Mouse (Mus musculus) gonadal fat pad, adult 2 months (tissue): ENCODE results near the gene Ror2. TPM values are rescaled to one million over a fixed set of nuclear protein-coding genes. Genes with fewer than 3 reads are reported as not detected.
"Not testable (repeated sequence)": the region's sequence is repeated elsewhere in the genome, so short reads cannot be mapped to it uniquely, and the experiment has no call there.

Source experiments
- DNase-seq: peaks from one replicate; pipeline ENCODE4 v3.0.0-alpha.2; 2012; ENCODE audit warnings: low read depth
- polyA plus RNA-seq: library from polyadenylated mRNA; depleted of rRNA; stranded (reverse); fragments of >200 nt; gene quantifications from 2 replicates; pipeline ENCODE4 v1.2.3, GENCODE M21; 2012; rRNA removed

The Ror2 gene
- polyA plus RNA-seq = 1.8 TPM in 2 replicates

DNA sequence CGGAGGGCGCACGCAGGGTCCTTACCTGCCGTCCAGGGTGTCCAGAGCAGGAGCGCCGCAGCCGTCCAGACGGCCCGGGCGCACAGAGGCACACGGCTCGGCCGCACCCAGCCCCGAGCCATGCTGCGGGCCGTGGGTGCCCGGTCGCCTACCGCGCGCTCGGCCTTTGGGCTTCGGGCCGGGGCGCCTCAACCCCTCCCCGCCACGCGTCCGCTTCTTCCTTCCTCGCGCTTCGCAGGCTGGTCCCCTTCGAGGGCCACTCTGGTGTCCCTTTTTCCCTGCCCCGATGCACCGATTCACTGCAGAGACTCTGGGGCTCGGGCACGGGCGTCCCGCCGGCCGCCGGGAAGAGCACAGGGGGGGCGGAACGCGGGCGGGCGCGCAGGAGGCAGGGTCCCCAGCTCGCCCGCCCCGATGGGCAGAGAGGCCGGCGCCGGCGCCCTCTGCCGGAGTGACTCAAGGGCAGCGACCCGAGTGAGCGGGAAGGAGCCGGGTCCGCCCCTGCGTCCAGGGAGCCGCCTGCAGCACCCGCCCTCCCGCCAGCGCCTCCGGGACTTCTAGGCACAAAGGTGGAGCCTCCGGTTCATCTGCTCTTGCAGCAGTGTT is at the start of gene Ror2:
Gene Ror2, minus strand, starts transcription at position 369 of the 606 bp plus-strand sequence.
- DNase-seq = no peak

DNA sequence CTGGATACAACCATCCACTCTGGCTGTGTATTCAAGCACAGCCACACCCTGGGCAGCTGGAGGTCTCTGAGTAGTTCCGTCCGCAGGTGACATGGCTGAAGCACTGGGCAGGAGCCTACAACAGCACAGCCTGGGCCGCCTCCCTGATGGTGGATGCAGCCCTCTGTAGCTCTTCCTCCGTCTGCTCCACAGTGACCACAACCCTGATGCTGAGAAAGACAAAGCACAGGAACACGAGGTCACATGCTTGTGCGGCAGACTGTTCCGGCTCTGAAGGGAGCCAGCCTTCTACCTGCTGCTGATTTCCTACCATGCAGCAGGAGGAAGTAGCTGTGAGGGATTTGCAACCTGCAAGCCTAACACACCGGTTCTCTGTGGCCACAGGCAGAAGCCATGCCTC is 47.8 kb upstream of the Ror2 start:
- no peak for DNase-seq

GRCm38 (mm10) chr13:53330246-53330645 is 44.3 kb upstream of the Ror2 start:
- no peak for DNase-seq

DNA sequence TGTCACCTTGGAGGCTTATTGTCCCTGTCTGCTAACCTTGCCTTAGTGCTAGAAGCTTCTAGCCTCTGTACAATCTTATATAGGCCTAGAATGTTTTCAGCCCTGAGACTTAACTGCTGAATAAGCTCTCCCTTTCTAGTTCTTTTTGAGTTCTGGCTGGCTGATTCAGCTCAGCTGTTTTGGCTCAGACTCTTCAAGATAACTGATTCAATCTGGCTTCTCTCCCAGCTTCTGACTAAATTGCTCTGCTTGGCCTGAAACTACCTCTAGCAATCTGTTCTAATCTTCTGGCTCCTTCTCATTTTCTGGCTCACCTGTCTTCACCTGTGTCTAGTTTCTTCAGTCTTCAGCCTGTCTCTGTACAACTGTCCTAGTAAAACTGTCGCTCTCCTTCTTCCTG is 39.6 kb upstream of the Ror2 start:
- DNase-seq = no peak

DNA sequence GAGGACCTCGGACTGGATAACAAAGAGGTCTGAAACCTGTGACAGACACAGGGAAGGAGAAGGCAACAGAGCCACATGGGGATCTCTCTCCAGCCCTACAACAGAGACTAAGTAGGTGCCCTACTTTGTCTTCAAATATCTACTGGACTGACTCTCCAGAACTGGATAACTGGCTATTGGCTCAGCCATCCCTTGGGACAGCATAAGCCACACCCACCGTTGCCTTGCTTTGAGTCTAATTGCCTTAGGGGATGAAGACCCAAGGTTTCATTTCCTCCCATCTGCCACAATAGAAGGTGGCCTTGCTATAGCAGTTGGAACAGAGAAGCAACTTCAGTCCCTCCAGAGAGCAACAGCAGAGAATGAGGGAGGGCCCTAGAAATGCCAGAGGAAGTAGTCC is 37.7 kb upstream of the Ror2 start:
- no peak for DNase-seq

DNA sequence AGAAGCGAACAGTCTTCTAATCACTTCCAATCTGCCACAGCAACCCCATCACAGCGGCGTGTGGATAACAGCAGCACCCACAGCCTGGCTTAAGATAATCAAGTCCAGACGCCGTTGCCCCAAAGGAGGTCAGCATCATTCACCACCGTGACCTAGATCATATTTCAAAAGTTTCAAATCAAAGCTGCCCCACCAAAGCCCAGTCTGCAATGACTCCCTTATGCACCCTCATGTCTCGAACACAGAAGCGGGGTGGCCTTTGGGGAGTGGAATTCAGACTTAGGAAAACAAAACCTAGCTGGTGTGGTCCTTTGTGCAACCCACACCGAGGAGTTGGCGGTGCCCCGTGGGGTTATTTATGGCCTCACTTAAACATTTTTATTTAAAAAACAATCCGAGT is 35.0 kb upstream of the Ror2 start:
- DNase-seq = no peak

DNA sequence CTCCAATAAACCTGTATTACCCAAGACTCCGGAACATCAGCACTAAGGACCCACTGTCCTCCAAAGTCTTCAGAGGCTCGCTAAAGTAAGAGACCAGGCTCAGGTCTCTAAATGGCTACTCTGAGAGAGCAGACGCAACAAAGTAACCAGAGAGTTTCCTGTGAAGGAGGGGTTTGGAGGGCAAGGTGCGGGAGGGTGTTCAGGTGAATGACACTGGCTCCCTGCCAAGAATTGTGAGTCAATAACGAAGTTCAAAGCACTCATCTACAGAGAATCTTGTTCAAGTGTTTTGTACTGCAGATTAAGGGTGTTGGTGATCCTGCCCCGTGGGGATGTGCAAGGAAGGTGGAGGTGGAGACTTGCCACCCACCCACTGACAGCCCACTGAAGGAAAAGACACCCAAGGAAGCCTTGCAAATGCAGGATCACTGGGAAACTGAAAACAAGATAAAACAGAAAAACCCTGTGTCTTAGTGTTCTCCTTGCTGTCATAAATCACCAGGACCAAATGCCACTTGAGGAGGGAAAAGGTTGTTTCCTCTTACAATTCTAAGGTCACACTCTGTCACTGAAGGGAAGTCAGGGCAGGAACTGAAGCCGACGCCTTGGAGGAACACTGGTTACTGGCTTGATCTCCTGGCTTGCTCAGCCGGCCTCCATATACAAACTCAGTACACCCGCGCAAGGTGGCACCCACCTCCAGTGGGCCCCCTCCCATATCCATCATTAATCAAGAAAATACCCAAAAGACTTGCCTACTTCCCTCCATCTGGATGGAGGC is 30.8 kb upstream of the Ror2 start:
- DNase-seq = no peak

- not testable (repeated sequence) for DNase-seq
These were observed 29.8 kb upstream of the Ror2 start for GRCm38 (mm10) chr13:53315757-53316156.

GRCm38 (mm10) chr13:53310442-53310841 is 24.5 kb upstream of the Ror2 start:
- no peak for DNase-seq

DNA sequence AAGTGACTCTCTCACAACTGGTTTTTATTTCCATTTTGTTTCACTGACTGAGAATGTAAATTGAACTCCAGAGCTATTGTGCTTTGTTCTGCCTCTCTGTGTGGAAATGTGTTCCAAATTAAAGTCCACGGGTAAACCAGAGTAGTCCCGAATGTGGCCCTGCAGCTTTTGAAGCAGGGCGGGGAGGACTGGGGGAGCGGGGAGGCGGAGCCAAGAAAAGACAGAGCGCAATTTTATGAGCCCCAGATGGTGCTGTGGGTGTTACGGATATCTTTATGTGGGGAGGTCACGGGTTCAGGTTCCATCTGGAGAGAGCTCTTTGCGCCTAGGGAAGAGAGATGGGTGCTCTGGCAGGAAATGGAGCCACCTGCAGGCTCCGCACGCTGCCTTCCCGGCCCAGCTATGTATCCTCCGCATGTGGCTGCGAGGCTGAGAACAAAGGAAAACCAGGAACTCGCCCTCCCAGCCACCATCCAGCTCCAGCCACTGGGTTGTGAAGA is 23.8 kb upstream of the Ror2 start:
- DNase-seq = no peak

- DNase-seq = no peak
These were observed 23.2 kb upstream of the Ror2 start for GRCm38 (mm10) chr13:53309148-53309547.

DNA sequence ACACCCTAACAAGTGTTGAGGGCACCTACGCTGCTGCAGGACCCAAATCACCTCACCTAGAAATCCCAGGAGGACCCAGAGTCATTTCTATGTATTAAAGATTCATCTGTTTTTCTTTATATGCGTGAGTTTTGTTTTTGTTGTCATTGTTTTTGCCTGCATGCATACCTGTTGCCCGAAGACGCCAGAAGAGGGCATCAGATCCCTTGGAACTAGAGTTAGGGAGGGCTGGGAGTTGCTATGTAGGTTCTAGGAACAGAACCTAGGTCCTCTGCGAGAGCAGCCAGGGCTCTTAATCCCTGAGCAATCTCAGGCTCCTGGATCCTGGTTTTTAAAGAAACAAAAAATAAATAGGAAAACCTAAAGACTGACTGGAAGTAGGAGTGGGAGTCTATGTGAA is 20.9 kb upstream of the Ror2 start:
- DNase-seq = no peak

GRCm38 (mm10) chr13:53305256-53305655 is 19.3 kb upstream of the Ror2 start:
- no peak for DNase-seq

DNA sequence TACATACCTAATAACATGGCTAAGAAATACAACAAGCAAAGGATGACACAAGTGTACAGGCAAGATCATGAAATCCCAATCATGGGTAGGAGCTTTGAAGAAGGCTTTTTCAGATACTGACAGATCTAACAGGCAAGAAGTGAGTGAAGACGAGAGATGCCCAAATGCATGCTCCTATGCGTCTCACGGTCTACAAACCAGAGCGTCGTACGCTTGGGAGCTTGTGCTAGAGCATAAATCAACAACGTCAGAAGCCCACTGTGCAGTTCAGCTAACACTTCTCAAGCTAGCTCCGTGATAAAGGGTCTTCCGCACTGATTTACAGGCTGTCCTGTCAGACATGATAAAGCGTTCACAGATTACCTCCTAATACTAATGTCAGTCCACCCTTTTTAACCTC is 16.8 kb upstream of the Ror2 start:
- no peak for DNase-seq

DNA sequence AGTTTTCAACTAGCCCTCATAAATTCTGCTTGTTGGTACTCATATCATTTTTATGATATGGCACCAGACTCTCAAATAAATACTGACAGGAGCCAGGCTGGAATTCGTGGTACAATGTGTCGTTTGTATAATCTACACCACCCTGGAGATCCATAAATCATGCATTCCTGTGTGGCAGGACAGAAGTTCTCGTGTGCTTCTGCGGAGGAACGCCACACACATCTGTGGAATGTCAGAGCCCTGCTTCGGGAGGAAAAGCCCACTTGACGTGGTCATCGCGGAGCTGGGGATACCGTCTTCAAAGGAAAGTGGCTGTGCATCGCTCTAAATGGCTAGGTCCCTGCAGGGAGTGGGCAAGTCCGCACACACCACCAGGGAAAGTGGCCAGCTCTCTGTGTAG is 7.1 kb upstream of the Ror2 start:
- DNase-seq = no peak

DNA sequence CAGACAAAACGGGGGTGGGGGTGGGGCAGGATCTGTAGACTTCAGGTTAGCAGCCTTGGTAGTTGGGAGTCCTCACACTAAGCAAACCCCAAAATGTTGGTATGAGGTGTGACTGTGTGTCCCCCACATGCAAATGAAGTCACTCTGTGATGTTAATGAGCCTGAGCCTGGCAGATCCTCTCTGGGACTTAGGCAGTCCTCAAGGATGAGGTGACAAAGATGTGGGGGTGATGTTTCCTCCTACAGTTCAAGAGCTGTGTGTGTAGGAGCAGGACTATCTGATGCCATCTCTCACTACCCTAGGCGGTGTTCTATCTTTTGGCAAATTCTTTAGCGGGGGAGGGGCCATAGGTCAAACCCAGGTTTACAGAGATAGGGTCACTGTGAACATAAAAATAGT is 6.3 kb upstream of the Ror2 start:
- no peak for DNase-seq

- no peak for DNase-seq
These were observed 616 bp downstream of the Ror2 start for GRCm38 (mm10) chr13:53285261-53285755.

DNA sequence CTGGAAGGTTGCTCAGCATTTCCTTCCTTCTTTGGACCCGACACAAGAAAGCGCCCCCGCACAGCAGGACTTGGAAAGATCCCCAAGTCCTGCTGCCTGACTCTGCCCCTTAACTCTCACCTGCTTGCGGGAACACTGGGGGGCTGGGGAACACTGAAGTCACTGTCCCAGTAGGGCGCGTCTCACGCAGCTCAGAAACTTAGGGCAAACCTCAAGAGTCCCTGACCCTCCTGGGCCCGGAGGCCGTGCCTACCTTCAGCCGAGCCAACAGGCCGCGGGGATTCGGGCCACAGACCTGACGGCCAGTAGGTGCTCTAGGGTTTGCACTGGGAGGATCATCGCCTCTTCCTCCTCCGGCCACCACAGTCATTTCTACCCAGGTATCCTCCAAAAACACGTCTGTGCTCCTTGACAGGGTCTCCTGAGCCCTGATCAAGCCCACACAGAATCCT is 1.2 kb downstream of the Ror2 start:
- no peak for DNase-seq

DNA sequence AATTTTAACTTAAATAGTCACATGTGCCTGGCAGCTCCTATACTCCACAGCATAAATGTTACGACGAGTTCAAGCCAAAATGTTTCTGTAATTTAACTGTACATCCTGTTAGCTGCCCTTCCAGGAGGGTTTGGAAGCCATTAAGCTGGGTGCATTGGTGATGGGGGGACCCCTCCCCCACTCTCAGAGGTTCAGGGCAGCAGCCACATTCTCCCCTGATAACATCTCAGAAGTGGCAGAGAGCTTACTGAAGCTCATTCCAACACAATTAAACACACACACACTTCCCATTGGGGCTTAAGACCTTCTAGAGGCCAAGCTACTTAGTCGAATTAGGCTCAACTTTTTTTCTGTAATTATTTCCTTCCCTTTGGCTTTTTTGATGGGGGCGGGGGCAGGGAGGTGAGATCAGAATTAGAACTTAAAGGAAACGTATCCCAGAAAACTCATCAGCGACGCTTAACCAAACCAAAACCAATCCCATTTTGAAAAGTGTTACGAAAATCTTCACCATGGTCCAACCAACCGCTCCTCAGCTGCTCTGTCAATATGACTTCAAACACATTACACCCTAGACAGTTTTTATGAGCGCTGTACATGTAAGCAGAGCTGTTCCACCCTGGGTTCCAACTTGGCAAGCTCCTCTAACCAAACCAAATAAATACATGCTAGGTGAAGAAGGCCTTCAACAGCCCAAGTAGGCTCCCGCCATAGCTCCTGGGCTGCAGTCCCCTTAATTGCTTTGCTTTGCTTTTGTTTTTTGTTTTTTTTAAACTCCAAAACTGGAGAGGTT is 4.1 kb downstream of the Ror2 start:
- no peak for DNase-seq

DNA sequence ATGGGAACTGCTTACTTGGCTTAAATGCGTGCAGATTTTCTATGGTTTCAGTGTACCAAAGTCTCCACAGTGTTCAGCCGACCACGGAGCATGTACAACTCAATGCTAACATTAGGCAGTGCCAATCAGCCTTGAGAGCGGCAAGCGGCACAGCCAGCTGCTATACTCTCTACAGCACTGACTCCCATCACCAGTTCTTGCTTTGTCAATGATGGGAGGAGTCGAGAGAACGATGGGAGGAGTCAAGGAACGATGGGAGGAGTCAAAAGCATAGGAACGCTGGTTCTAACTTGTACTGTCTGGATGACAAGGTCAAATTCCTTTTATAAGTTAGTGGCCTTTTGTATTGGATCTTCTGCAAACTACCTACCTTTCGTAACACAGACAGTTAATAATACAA is 7.0 kb downstream of the Ror2 start:
- no peak for DNase-seq

- DNase-seq = no peak
These were observed 9.5 kb downstream of the Ror2 start for GRCm38 (mm10) chr13:53276381-53276780.

DNA sequence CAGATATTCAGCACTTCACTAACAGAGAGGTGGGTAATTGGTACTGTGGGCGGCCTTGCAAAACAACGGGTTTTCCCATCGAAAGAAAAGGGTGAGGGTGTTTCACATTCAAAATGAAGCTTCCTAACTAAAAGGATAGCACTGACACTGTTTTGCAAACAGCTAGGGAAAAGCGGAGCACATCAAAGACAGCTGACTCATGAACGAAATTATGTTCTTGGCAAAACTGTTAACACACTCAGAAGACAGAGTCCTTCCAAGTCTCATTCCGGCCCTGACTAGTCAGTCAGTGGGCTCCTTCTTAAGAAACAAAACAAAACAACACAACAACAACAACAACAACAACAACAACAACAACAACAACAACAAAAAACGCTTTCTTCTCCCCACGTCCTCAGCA is 10.1 kb downstream of the Ror2 start:
- DNase-seq = no peak
